Mouse (Mus musculus): ENCODE results near the gene Zwilch.

DNA sequence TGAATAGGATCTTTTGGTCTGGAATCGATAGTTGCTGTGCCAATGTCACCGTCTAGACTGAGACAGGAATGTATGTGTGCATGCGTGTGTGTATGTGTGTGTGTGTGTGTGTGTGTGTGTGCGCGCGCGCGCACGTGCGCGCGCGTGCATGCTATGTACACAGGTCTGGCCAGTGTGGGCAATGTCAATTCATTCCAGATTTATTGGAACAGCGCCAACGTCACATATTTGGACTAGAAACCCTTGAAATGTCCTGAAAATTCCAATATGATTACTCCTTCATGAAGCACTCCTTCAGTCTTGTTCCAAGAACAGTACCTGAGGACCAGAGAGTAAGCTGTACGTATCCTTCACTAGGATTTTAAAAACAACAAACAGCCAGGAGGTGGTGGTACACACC, 62.4 kb downstream of the Zwilch start:
- TF ChIP-seq CTCF (IDR thresholded peaks at IDR 0.05; ENCODE audit: borderline replicate concordance, insufficient read depth, low read depth, low read length): no peak
- TF ChIP-seq POLR2A (IDR thresholded peaks at IDR 0.05; ENCODE audit: borderline replicate concordance, insufficient read depth, low read length): no peak

Measured in cerebellum, adult 2 months (tissue).